Comparison of ENCODE assay signal across 9 mouse cellular contexts in genomic region chr11:102579165-102580033, GRCm38 (mm10). TPM values are rescaled to one million over a fixed set of nuclear protein-coding genes. Genes with fewer than 3 reads are reported as not detected.
DNase-seq lines count a peak whose midpoint lies in the region; ATAC-seq and TF ChIP-seq lines count a peak whose summit lies in the region.
"Had no signal": no experiment of that assay in that cellular context is flagged by ENCODE, and none has a peak within 500 bp of the region (broad histone marks: within the 10 kb centered on the region; RNA-seq: fewer than 3 reads in every experiment).

TSS of gene Gm11627 (minus strand) at chr11:102579461.

- H3K9me3 ChIP-seq in lung, embryonic 14.5 days (ENCODE audit: low read depth, low read length), result no peaks in the 10 kb centered on the region
- no peaks in the 10 kb centered on the region for H3K9me3 ChIP-seq in embryonic facial prominence, embryonic 10.5 days
- no peaks in the 10 kb centered on the region for H3K9me3 ChIP-seq in liver, embryonic 12.5 days (replicated peaks)

- no peaks in the 10 kb centered on the region for H3K36me3 ChIP-seq in lung, embryonic 14.5 days (ENCODE audit: insufficient read depth)
- H3K36me3 ChIP-seq in embryonic facial prominence, embryonic 10.5 days (replicated peaks), result no peaks in the 10 kb centered on the region
- no peaks in the 10 kb centered on the region for H3K36me3 ChIP-seq in liver, embryonic 12.5 days

- 9% methylated on average over 23 of the region's 23 CpGs for WGBS in lung, embryonic 14.5 days
- 5% methylated on average over 23 of the region's 23 CpGs for WGBS in embryonic facial prominence, embryonic 10.5 days
- 21% methylated on average over 23 of the region's 23 CpGs for WGBS in liver, embryonic 12.5 days (ENCODE audit: insufficient replicate concordance)

- peak within 1 kb of the TSS; percentile 56 for H3K9ac ChIP-seq in lung, embryonic 14.5 days
- H3K9ac ChIP-seq in liver, embryonic 12.5 days, result peak within 1 kb of the TSS; percentile 25; the same call in 1 of the 2 replicates

- H3K4me3 ChIP-seq in lung, embryonic 14.5 days (ENCODE audit: low read depth, low read length), result peak within 1 kb of the TSS; percentile 32
- peak within 1 kb of the TSS; percentile 55 for H3K4me3 ChIP-seq in embryonic facial prominence, embryonic 10.5 days
- H3K4me3 ChIP-seq in liver, embryonic 12.5 days, result peak within 1 kb of the TSS; percentile 24

- H3K4me2 ChIP-seq in lung, embryonic 14.5 days, result peak within 1 kb of the TSS; percentile 61
- H3K4me2 ChIP-seq in liver, embryonic 12.5 days, result peak within 1 kb of the TSS; percentile 61

- peaks cover 30% of the 10 kb centered on the region for H3K4me1 ChIP-seq in lung, embryonic 14.5 days (ENCODE audit: insufficient read depth)
- peaks cover 62% of the 10 kb centered on the region for H3K4me1 ChIP-seq in embryonic facial prominence, embryonic 10.5 days
- peaks cover 17% of the 10 kb centered on the region; the same call in 1 of the 2 replicates for H3K4me1 ChIP-seq in liver, embryonic 12.5 days

- ATAC-seq in lung, embryonic 14.5 days (ENCODE audit: insufficient read depth), result peak; percentile 59
- no peak for ATAC-seq in liver, embryonic 12.5 days
- no peak for ATAC-seq in granulocyte monocyte progenitor cell, adult 5-6 weeks (replicated peaks; ENCODE audit: poor library complexity, severe bottlenecking)

- TF ChIP-seq CTCF in lung, embryonic 14.5 days (IDR thresholded peaks at IDR 0.05; ENCODE audit: low read depth), result no peak

- peak; percentile 65 for DNase-seq in lung, embryonic 14.5 days
- DNase-seq in lung, postnatal 36 days, result no peak
- DNase-seq in embryonic facial prominence, embryonic 10.5 days (ENCODE audit: low spot score), result peak; percentile 77
- DNase-seq in heart, postnatal 10 days, result peak; percentile 53 to 64
- DNase-seq in right cerebral cortex, postnatal 10 days (ENCODE audit: low spot score in 2 of 2), result peak; percentile 75
- no peak for DNase-seq in cerebellum, postnatal 36 days

- intact Hi-C loops in heart, postnatal 10 days (cut with DNase I), result loop anchor here (2.0 kb wide), 1 partner anchor 27 kb away; no protein-coding TSS in a partner anchor

- H3K27ac ChIP-seq in lung, embryonic 14.5 days (ENCODE audit: low read depth), result peak within 1 kb of the TSS; percentile 93
- peak within 1 kb of the TSS; percentile 94 for H3K27ac ChIP-seq in embryonic facial prominence, embryonic 10.5 days (replicated peaks)
- 0 out of 2 replicates have a peak within 1 kb of the TSS, but pooled peaks have one; percentile 36 for H3K27ac ChIP-seq in liver, embryonic 12.5 days

- no peaks in the 10 kb centered on the region for H3K27me3 ChIP-seq in lung, embryonic 14.5 days (ENCODE audit: insufficient read depth, low read length)
- peaks cover 21% of the 10 kb centered on the region for H3K27me3 ChIP-seq in embryonic facial prominence, embryonic 10.5 days (replicated peaks; ENCODE audit: low read depth, poor library complexity, severe bottlenecking)
- peaks cover 71% of the 10 kb centered on the region for H3K27me3 ChIP-seq in liver, embryonic 12.5 days (replicated peaks)

RNA-seq across cellular contexts. Expression of gene Gm11627, which starts in this region (rescaled TPM):
- 14.3 and 15.3 TPM in 2 replicates for polyA plus RNA-seq in lung, embryonic 14.5 days (2014; fragmentation: Nextera tagmentation; extraction: Ambion mirVana)
- 5.3 and 6.2 TPM in 2 replicates for polyA plus RNA-seq in embryonic facial prominence, embryonic 10.5 days (2016; fragmentation: Nextera tagmentation; extraction: Ambion mirVana)
- total RNA-seq in heart, postnatal 10 days (2021), result 1 to 10 TPM; 1.7 to 2.8 TPM
- polyA plus RNA-seq in liver, embryonic 12.5 days (2016; fragmentation: Nextera tagmentation; extraction: Ambion mirVana), result 0.51 and 0.96 TPM in 2 replicates
- not detected in 2 replicates for total RNA-seq in granulocyte monocyte progenitor cell, adult 5-6 weeks (2014; fragmentation: Nextera tagmentation)
- not detected in 2 replicates for total RNA-seq in granulocyte monocyte progenitor cell, adult 5-6 weeks (2017)
- total RNA-seq: common myeloid progenitor, adult 5-6 weeks had no signal

Comparison
In these comparisons a context has a peak if more than half of its experiments do, and no peak if none do; other contexts are left out.
1. DNase-seq: peak in lung, embryonic 14.5 days (single experiment), embryonic facial prominence, embryonic 10.5 days (single experiment), heart, postnatal 10 days (2 of 2) and right cerebral cortex, postnatal 10 days (2 of 2); none in lung, postnatal 36 days (single experiment) and cerebellum, postnatal 36 days (0 of 2).
2. H3K27ac ChIP-seq: peak in every context shown above with its lines; median percentile 94 in embryonic facial prominence, embryonic 10.5 days; 93 in lung, embryonic 14.5 days; 36 in liver, embryonic 12.5 days.
3. Peak in every context shown above with its lines, with median percentiles within 50 percentile points of each other: H3K4me3 ChIP-seq.